22 mouse cellular contexts compared by ENCODE assay signal in genomic region chr3:140645785-140646388, GRCm38 (mm10).
A peak's percentile ranks its signal among the peaks of the same experiment; 100 is the strongest.
DNase-seq lines count a peak whose midpoint lies in the region; ATAC-seq and TF ChIP-seq lines count a peak whose summit lies in the region.
"Had no signal": no experiment of that assay in that cellular context is flagged by ENCODE, and none has a peak within 500 bp of the region (broad histone marks: within the 10 kb centered on the region; RNA-seq: fewer than 3 reads in every experiment).

No protein-coding gene starts in this region.

- peaks cover 6% of the 10 kb centered on the region for H3K4me1 ChIP-seq in forebrain, embryonic 12.5 days
- no peaks in the 10 kb centered on the region for H3K4me1 ChIP-seq in forebrain, embryonic 16.5 days (replicated peaks; ENCODE audit: control insufficient read depth, insufficient read depth, low read length)
- H3K4me1 ChIP-seq in neural tube, embryonic 11.5 days (ENCODE audit: control insufficient read depth, insufficient read depth, low read length) = no peaks in the 10 kb centered on the region
- no peaks in the 10 kb centered on the region for H3K4me1 ChIP-seq in midbrain, postnatal 0 days (ENCODE audit: insufficient read depth, low read length)
- H3K4me1 ChIP-seq: heart, embryonic 13.5 days; liver, embryonic 13.5 days had no signal

- no peak for TF ChIP-seq CTCF in midbrain, postnatal 0 days (IDR thresholded peaks at IDR 0.05)

- DNase-seq in neural tube, embryonic 11.5 days (ENCODE audit: low spot score) = no peak
- DNase-seq in neural tube, embryonic 10.5 days (ENCODE audit: extremely low spot score, low spot score) = no peak
- peak; percentile 5 for DNase-seq in mesoderm, embryonic 11.5 days (ENCODE audit: low read depth, low spot score)
- DNase-seq in midbrain, postnatal 0 days (ENCODE audit: low spot score) = peak; percentile 22
- no peak for DNase-seq in layer of hippocampus, adult 18-20 months (ENCODE audit: low spot score in 2 of 2)
- DNase-seq: adrenal gland, postnatal 14 days; cerebellum, adult 9-10 months; gastrocnemius, postnatal 14 days; heart, adult 11 months; heart, postnatal 14 days; kidney, postnatal 36 days; layer of hippocampus, adult 9-11 months; liver, embryonic 13.5 days; lung, adult 2 months; right cerebral cortex, postnatal 25 days; spleen, adult 18-20 months; thymus, postnatal 14 days had no signal

- no peaks in the 10 kb centered on the region for H3K36me3 ChIP-seq in forebrain, embryonic 12.5 days (replicated peaks)
- H3K36me3 ChIP-seq in forebrain, embryonic 16.5 days (ENCODE audit: control insufficient read depth, insufficient read depth) = no peaks in the 10 kb centered on the region
- no peaks in the 10 kb centered on the region for H3K36me3 ChIP-seq in neural tube, embryonic 11.5 days (ENCODE audit: control insufficient read depth, insufficient read depth, low read length)
- H3K36me3 ChIP-seq in midbrain, postnatal 0 days (ENCODE audit: insufficient read depth, low read length) = no peaks in the 10 kb centered on the region
- H3K36me3 ChIP-seq: heart, embryonic 13.5 days; liver, embryonic 13.5 days had no signal

- peak; percentile 62; the same call in 1 of the 2 replicates for ATAC-seq in forebrain, embryonic 12.5 days (ENCODE audit: low FRiP score)
- no peak for ATAC-seq in forebrain, embryonic 16.5 days
- ATAC-seq in neural tube, embryonic 11.5 days (ENCODE audit: insufficient read depth, low FRiP score, low TSS enrichment) = peak; percentile 51
- no peak; the same call in 1 of the 2 replicates for ATAC-seq in midbrain, postnatal 0 days (ENCODE audit: low FRiP score)
- ATAC-seq: CD4-positive, CD25-positive, alpha-beta regulatory T cell, adult 4 months; intestine, postnatal 0 days had no signal

- no peaks in the 10 kb centered on the region for H3K27me3 ChIP-seq in forebrain, embryonic 12.5 days
- H3K27me3 ChIP-seq in forebrain, embryonic 16.5 days (replicated peaks; ENCODE audit: control insufficient read depth, insufficient read depth, low read length) = no peaks in the 10 kb centered on the region
- H3K27me3 ChIP-seq in neural tube, embryonic 11.5 days (ENCODE audit: control insufficient read depth, insufficient read depth, low read length) = no peaks in the 10 kb centered on the region
- no peaks in the 10 kb centered on the region for H3K27me3 ChIP-seq in midbrain, postnatal 0 days (ENCODE audit: insufficient read depth, low read length)
- H3K27me3 ChIP-seq: heart, embryonic 13.5 days; liver, embryonic 13.5 days had no signal

- H3K27ac ChIP-seq in forebrain, embryonic 12.5 days = no peak overlapping the region
- no peak overlapping the region for H3K27ac ChIP-seq in forebrain, embryonic 16.5 days (ENCODE audit: low read length)
- H3K27ac ChIP-seq in neural tube, embryonic 11.5 days (ENCODE audit: low read depth, low read length) = no peak overlapping the region
- H3K27ac ChIP-seq in midbrain, postnatal 0 days (ENCODE audit: low read depth, low read length) = no peak overlapping the region
- H3K27ac ChIP-seq: heart, embryonic 13.5 days; liver, embryonic 13.5 days had no signal

- no peak overlapping the region for H3K9ac ChIP-seq in forebrain, embryonic 12.5 days
- H3K9ac ChIP-seq in forebrain, embryonic 16.5 days (replicated peaks; ENCODE audit: low read depth, low read length) = no peak overlapping the region
- no peak overlapping the region for H3K9ac ChIP-seq in neural tube, embryonic 11.5 days (ENCODE audit: low read length)
- no peak overlapping the region for H3K9ac ChIP-seq in midbrain, postnatal 0 days (replicated peaks; ENCODE audit: low read length, poor library complexity, severe bottlenecking)
- H3K9ac ChIP-seq: heart, embryonic 13.5 days; liver, embryonic 13.5 days had no signal

- no peak overlapping the region for H3K4me3 ChIP-seq in forebrain, embryonic 12.5 days (replicated peaks)
- no peak overlapping the region for H3K4me3 ChIP-seq in forebrain, embryonic 16.5 days (replicated peaks; ENCODE audit: low read length)
- no peak overlapping the region for H3K4me3 ChIP-seq in neural tube, embryonic 11.5 days (ENCODE audit: low read depth, low read length)
- no peak overlapping the region for H3K4me3 ChIP-seq in midbrain, postnatal 0 days (ENCODE audit: low read depth, low read length)
- H3K4me3 ChIP-seq: heart, embryonic 13.5 days; liver, embryonic 13.5 days had no signal

- H3K4me2 ChIP-seq in forebrain, embryonic 12.5 days = no peak overlapping the region
- no peak overlapping the region for H3K4me2 ChIP-seq in forebrain, embryonic 16.5 days (ENCODE audit: low read length)
- H3K4me2 ChIP-seq in neural tube, embryonic 11.5 days (ENCODE audit: low read depth) = no peak overlapping the region
- H3K4me2 ChIP-seq in midbrain, postnatal 0 days (ENCODE audit: low read depth, low read length, poor library complexity, severe bottlenecking) = no peak overlapping the region
- H3K4me2 ChIP-seq: heart, embryonic 13.5 days; liver, embryonic 13.5 days had no signal

- 51% methylated on average over 9 of the region's 9 CpGs for WGBS in forebrain, embryonic 12.5 days
- WGBS in forebrain, embryonic 16.5 days = 37% methylated on average over 9 of the region's 9 CpGs
- 61% methylated on average over 9 of the region's 9 CpGs for WGBS in neural tube, embryonic 11.5 days
- 24% methylated on average over 9 of the region's 9 CpGs for WGBS in midbrain, postnatal 0 days

- H3K9me3 ChIP-seq in forebrain, embryonic 12.5 days = no peaks in the 10 kb centered on the region
- H3K9me3 ChIP-seq in forebrain, embryonic 16.5 days (ENCODE audit: control insufficient read depth, low read length) = no peaks in the 10 kb centered on the region
- no peaks in the 10 kb centered on the region for H3K9me3 ChIP-seq in neural tube, embryonic 11.5 days (ENCODE audit: control insufficient read depth, low read length)
- no peaks in the 10 kb centered on the region for H3K9me3 ChIP-seq in midbrain, postnatal 0 days (ENCODE audit: low read length)
- H3K9me3 ChIP-seq: heart, embryonic 13.5 days; liver, embryonic 13.5 days had no signal

Comparison
In these comparisons a context has a peak if more than half of its experiments do, and no peak if none do; other contexts are left out.
1. ATAC-seq: peak in forebrain, embryonic 12.5 days (single experiment) and neural tube, embryonic 11.5 days (single experiment); none in forebrain, embryonic 16.5 days (single experiment) and midbrain, postnatal 0 days (single experiment).
2. DNase-seq: peak in mesoderm, embryonic 11.5 days (single experiment) and midbrain, postnatal 0 days (single experiment); none in neural tube, embryonic 11.5 days (single experiment), neural tube, embryonic 10.5 days (single experiment) and layer of hippocampus, adult 18-20 months (0 of 2).